Mouse (Mus musculus) kidney, adult 18-20 months (tissue): ENCODE measurements at regions not wholly inside any gene's neighbourhood (a gene's known extent, or its start where the extent isn't known, plus 50 kb on each side); places are given as distances from the start of the nearest gene placed in this dataset.

ENCODE experiments used
- DNase-seq: peaks from one replicate; pipeline ENCODE4 v3.0.0; 2021

- DNase-seq: no peak
Measured at GRCm38 (mm10) chr11:43952151-43952550, 51.1 kb upstream of the Adra1b start.

GRCm38 (mm10) chr11:43958241-43958975, 57.4 kb upstream of the Adra1b start:
- DNase-seq: no peak

DNA sequence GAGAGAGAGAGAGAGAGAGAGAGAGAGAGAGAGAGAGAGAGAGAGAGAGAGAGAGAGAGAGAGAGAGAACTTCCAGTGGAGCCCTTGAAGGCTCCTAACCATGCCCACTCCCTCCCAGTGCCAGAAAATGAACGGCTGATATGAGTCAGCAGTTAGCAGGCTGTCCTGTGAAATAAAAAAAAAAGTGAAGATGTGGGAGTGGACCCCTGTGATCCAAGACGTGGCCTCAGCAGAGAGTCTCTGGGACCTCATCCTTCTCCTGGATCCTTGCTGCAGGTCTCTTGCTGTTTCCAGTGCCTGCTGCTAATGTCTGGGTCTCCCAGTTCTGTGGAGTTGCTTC, 57.9 kb upstream of the Adra1b start:
- DNase-seq: no peak

GRCm38 (mm10) chr11:43960348-43961105, 59.5 kb upstream of the Adra1b start:
- no peak for DNase-seq

DNA sequence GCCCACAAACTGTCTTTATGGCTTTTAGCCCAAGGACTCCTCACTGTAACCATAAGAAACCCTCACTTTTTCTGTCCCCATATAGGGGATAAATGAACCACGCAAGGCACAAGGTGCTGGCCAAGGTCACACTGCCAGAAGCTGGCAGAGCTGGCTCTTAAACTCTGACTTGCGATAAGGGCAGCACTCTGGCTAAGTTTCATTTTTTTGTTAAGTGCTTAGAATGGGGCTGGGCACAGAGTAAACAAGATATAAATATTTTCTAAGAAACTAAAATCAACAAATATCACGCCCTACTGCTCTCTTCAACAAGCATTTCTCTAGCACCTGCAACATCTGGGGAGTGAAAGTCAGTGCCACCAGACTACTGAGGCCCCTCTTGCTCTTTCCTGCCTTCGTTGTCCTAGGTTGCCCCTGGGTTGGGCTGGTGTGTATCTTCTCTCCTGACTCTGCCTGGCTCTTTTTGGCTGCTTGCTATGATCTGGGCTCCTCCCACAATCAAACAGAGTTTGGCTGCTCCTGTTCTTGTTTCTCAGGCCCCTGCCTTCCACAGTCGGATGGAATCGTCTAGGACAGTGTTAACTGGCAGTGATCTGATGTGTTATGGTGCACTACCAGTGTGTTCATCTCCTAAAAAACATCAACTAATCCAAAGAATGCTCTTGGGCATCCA, 60.5 kb upstream of the Adra1b start:
- DNase-seq: no peak

- no peak for DNase-seq
Measured at GRCm38 (mm10) chr11:43967764-43968163, 66.8 kb upstream of the Adra1b start.

GRCm38 (mm10) chr11:43971886-43972285, 70.9 kb upstream of the Adra1b start:
- no peak for DNase-seq

GRCm38 (mm10) chr11:43976024-43976423, 75.0 kb upstream of the Adra1b start:
- no peak for DNase-seq

DNA sequence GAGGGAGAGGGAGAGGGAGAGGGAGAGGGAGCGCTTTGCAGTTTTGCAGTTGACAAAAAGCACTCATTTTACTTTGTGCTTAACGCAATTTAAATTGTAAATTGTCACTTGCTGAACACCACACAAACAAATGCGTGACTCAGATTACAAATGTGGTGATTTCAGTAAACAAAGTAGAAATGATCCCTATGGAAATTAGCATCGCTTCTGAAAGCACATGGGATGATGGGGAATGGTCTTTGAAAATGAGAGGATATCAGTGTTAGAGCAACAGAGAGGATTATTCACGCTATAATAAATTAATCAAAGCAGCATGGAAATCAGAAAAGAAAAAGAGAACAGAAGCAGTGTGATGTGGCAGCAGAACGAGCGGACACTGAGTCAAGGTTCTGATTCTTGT, 78.4 kb upstream of the Adra1b start:
- DNase-seq: no peak

GRCm38 (mm10) chr11:43980444-43980843, 79.4 kb upstream of the Adra1b start:
- no peak for DNase-seq

DNA sequence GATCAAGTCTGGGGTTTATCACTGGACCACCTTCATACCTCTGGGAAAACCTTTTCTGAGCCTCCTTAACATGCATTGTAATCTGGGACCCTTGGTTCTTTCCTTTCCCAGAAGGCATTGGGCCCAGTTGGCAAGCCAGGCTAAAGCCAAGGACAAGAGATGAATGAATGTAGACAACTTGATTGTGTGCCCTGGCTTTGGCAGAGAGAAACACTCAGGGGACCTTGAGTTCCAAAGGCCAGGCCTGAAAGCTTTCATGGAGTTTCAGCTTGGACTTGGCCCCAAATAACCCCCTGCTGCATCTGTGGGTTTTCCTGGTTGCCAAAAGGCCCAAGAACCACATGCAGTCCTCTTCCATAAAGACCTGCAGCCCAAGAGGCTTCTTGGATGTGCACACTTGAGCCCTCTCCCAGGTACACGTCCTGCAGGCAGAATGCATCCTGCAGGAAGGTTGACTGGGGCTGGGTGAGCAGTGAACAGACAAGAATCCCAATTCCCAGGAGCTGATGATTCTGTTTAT, 89.0 kb upstream of the Adra1b start:
- no peak for DNase-seq

DNA sequence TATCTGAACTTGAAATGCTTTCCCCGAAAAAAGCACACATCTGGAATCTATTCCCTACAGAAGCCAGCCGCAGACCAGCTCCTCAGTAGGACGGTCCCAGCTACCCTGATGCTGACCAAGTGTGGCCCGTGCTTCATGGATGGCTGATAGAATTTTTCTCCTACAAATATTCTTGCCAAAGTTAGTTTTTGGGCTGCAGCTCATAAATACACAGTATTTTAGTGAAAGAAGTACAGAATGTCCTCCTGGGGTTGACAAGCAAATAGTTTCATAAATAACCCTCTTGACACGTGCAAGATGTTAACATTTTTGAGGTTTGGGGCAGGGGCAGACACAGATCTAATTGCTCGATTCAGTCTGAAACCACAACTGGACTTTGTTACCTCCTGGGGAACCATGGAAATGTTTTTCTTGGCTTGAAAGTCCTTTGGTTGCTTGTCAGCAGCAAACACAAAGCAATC, 91.0 kb upstream of the Adra1b start:
- DNase-seq: no peak

DNA sequence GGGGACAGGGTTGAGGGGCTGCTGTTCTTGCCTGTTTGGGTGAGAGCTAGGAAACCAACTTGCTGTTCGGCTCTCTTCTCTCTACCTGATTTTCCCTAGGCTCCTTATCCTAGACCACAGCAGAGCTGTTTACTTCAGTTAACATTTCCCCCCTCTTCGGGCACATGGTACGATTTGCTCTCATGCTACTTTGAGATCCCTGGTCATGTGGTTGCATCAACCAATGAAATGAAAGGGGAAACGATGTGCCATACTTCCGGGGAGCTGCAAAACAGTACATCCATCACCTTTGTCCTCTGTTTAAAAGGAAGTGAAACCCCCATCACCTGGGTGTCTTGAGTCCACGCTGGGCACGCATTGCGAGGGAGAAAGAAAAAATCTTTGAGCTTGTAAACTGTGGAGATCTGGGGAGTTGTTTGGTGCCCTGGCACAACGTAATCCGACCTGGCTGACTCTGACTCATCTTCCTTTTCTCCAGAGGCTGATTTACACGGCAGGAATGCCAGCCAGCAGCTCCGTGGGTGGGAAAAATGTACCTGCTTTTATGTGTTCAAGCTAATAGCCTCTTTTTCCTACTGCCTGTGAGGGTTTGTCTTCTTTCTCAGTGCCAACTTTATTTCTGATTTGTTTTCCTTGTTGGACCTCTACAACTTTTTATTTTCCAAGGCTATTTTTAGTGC, 97.2 kb upstream of the Adra1b start:
- no peak for DNase-seq

DNA sequence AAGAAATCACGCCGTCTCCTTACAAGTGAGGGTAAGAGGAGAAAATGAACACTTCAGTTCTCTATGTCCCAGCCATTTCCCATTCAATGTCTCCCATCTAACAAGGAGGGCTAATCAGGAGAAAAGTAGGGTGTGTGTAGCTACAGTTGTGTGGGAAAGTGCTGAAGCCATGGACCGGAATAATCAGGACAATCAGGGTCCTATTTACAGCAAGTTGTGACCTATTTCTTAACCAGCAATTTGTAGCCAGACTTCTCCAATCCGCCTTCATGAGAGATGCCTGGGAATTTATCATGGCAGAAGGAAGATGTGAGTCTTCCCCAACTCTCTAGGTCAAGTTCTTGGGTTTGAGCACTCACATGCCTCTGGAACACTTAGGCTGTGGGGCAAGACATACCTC, 99.0 kb upstream of the Adra1b start:
- DNase-seq: no peak

DNA sequence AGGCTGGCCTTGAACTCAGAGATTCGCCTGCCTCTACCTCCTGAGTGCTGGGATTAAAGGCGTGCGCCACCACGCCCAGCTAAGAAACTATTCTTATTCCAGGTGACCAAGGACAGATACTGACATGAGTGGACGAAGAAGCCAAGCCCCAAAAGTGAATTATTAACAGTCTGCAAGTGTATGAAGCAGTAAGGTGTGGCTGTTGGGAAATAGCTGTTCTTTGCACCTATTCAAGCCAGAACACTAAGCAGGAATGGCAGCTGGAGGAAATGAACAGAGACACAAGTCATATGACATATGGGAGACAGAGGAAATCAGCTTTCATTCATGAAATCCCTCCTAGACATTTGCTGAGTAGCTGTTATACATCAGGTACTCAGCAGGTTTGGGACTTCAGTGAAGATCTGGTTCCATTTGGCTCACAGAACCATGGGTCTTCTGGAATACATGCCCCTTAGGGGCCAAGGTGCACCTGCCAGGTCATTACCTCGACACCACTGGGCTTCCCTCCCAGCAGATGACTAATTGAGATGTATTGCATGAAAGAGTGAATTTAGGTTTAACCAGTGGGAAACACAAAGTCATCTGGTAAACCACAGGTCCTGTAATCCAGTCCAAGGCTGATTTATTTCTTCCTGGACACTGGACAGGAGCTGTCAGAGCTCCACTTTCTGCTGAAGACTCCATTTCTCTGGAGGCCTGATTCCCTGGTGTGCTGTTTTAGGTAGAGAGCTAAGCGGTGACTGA, 101.0 kb upstream of the Adra1b start:
- no peak for DNase-seq

GRCm38 (mm10) chr11:44002716-44003522, 101.9 kb upstream of the Adra1b start:
- no peak for DNase-seq

DNA sequence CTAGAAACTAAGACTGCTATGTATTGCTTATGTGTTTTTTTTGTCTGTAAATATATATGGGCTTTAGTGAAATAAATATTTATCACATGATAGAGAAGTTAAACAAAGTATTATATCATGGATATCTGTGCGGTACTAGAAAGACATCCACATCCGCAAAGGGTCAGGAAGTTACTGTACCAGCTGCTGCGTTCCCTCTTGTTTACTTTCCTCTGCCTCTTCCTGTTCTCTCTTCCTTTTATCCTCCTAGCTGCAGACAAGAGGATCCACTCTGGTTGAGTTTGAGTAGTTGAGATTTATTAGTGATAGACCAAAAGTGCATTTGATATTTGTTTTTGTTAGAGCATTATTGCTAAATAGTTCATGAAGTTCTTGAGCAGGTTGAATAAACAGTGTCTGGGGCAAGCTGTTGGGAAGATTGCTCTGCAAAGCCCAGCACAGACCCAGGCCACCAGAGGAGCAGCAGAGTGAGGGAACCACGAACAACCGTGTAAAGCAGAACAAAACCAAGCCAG, 106.6 kb upstream of the Adra1b start:
- no peak for DNase-seq

DNA sequence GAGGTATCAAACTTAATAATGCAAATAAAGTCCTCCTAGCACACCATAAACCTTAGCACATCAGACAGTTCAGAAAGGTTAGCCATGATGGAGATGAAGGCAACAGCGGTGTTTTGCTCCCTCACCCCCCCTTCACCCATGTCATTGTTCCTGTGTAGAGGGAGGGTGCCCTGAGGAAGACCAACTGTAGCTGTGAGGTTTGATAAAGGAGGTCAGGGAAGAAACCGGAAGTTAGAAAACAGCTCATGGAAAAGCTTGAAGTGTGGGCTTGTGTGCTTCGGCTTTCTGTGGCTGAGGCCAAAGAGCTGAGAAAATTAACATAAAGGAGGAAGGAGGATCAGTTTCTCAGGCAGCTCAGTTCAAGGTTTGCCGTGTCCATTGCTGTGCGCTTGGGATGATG, 111.3 kb upstream of the Adra1b start:
- no peak for DNase-seq

GRCm38 (mm10) chr11:44013841-44014240, 112.8 kb upstream of the Adra1b start:
- no peak for DNase-seq

DNA sequence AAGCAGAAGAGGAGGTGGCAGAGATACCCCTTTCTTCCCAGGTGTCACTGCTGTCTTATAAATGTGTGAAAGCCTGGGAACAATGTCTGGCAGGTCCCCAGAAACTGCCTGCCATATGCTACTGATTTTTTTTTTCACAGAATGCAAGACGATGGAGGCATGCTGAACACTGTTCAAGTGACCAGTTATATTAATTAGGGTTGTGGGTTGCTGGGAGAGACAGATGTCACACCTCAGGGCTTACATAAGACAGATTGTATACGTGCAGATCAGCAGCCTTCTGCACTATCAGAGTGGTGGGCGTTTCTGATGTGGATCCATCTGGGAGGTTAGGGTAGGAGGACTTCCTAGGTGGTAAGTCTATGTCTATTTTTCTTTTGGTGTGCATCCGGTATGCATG, 120.6 kb upstream of the Adra1b start:
- no peak for DNase-seq

DNA sequence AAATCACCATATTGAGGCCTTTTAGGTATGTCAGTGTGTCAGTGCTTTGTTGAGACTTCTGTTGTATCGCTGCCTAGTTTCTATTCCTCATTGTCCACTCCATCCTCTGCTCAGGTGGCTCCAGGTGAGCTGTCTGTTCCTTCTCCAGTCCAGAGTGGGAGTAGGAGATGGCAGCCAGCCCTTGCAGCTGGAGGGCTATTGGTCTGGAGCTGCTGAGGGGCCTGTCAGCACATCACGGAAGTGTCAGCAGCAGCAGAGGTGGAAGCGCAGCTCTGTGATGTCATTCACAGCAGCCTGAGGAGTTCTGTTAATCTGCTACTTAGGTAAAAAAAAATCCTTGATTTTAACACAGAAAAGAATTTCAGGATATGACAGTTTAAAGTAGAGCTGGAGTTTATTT, 126.0 kb upstream of the Adra1b start:
- DNase-seq: no peak
